Mouse (Mus musculus): ENCODE measurements around the gene Coa7. TPM values are rescaled to one million over a fixed set of nuclear protein-coding genes. Genes with fewer than 3 reads are reported as not detected.

Coa7 gene
- total RNA-seq (2021), result 60.8 and 61.3 TPM in 2 replicates
- long read RNA-seq, experiment 1, transcript Coa7-202 (3 exons, 3,714 nt), result major isoform, 54 of 57 reads
- long read RNA-seq, experiment 1, partial matches to known transcripts, result 2 of 57 reads
- long read RNA-seq, experiment 1, other reads (novel, unspliced or antisense), result 1 of 57 reads
- long read RNA-seq, experiment 2, transcript Coa7-202 (3 exons, 3,714 nt), result major isoform, 47 of 52 reads
- long read RNA-seq, experiment 2, partial matches to known transcripts, result 0 of 52 reads
- long read RNA-seq, experiment 2, other reads (novel, unspliced or antisense), result 5 of 52 reads

DNA sequence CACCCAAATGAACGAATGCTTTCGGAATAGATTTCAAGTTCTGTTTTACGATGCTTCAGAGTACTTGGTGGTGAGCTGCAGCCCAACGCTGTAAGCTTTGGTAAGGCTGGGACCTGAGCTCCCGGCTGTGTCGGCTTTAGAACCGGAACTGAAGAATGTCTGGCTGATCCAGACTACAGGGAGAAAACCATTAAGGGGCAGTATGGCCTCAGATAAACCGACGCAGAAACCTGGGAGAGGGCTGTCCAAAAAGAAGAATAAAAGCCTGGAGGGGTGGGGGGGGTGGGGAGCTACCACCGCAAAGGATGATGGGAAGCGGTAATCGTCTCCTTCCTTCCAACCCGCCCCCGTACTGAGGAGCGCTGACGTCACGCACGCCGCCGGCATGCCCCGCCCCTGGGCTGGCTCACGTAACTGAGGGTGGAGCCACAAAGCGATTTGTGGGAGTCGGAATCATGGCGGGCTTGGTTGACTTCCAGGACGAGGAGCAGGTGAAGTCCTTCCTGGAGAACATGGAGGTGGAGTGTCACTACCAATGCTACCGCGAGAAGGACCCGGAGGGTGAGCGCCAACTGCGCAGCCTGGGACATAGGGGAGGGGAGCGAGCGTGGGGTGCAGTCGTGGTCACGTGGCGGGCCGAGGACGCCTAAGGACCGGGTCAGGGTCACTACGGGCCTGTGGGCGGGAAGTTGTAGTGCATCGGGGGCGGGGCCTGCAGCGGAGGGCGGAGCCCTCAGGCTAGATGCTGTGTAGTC is at the start of gene Coa7:
Gene Coa7 (plus strand): TSS at position 411 of the 755 bp plus-strand sequence.
- peak; percentile 98 for DNase-seq

- DNase-seq, result no peak
These were observed 27.7 kb upstream of the Coa7 start for GRCm38 (mm10) chr4:108300266-108300665.

DNA sequence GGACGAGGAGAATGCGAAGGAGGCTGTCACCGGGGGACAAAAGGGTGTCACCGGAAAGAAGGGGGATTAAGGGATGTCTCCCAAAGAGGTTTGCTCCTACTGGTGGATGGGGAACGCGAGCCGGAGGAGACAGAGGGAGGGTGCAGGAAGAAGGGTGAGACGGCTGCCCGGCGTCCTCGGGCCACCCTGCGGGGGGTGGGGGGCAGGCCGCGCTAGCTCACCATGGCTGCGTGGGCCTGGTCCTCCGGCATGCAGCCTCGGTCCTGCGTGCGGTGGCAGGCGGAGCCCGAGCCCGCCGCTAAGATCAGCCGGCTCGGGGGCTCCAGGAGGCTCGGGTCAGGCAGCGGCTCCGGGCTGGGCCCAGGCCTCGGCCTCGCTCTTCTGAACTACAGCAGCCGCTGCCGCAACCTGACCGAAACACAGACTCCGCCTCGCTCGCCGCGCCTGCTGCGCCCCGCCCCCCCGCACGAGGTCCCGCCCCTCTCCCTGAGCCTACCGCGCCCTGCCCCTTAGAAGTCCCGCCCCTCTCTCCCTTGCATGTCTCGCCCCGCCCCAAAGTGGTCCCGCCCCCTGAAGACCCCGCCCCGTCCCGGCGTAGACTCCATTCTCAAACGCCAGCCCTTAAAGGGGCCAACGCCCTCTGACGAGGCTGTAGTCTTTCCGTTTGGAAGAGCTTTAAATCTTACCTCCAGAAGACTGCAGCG is 27.1 kb upstream of the Coa7 start, which contains the start of gene Zyg11b:
Gene Zyg11b (minus strand): TSS at position 427 of the 704 bp plus-strand sequence.
- DNase-seq, result peak; percentile 96

DNA sequence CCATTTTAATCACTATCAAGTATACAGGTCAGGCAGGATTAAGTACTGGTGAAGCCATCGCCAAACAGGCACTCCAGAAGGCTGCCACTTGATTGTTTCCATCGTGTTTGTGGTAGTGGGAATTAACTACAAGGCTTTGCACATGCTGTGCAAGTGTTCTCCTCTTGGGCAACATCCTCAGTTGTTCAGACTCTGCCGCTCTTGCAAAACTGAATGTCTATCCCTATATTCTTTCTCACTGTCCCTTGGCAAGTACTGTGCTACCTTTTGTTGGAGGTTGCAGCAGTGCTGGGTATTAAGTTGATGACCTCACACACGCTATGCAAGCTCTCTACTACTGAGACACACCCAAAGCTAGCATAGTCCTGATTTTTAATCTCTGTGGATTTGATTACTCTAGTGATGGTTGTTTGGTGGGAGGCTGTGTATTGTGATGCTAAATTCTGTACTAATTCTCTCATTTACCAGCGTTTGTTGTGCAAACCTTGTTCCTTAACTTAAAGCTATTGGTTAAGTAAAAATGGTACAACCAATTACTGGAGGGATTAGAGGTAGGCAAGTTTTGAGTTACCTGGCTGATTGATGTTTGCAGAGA is 25.5 kb upstream of the Coa7 start:
- no peak for DNase-seq

- no peak for DNase-seq
These were observed 17.2 kb upstream of the Coa7 start for GRCm38 (mm10) chr4:108310706-108311105.

DNA sequence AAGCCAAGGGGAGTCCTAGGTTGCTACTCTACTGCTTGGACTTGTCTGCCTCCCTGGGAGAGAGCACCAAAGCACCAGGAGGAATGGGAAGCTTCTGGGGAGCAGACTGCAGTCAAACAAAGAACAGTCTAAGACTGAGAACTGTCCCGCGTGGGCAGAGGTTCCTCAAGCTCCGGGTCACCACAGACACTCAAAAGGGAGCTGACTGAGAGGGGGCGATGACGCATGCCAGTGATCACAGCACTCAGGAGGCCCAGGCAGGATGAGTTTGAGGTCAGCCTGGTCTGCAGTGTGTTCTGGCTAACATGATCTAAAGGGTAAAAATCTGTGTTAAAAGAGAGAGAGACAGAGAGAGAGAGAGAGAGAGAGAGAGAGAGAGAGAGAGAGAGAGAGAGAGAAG is 13.9 kb upstream of the Coa7 start:
- DNase-seq, result no peak

DNA sequence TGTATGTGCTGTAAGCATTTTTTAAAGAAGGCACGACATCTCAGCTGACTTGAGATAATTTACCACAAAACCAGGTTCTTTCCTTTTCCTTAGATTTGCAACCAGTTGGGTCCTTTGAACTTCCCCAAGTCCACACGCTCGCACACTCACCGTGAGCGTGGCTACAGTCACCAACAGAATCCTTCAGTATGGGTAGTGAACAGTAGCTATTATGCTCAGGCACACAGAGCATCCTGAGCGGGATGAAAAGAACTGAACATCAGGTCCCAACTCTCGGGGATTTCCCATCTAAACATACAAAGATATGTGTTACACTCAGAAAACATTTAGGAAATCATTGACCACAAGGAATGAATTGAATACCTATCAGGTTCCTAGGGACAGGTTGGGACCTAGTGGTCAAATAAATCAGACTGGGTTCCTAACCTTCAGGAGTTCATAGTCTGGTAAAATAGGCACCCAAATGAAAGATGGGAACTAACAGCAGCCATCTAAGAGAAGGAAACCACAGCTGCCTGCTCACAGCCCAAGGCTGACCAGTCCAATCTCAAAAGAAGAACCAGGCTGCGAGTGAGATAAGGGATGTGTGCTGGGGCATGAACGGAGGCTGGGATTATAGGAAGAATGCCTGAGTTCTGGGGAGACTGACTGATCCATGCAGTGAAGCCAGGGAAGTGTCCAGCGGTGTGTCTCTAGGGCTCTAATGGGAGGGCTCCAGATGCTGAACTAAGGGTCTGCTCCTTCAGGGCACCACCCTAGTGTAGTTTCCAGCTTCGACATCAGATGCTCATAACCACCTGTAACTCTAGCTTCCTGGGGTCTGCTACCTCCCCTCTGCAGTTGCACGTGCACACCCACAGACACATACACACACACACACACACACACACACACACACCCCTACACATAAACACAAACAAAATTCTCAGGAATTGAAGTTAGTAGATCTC is 10.0 kb upstream of the Coa7 start:
- DNase-seq, result no peak

- no peak for DNase-seq
These were observed 9.0 kb upstream of the Coa7 start for GRCm38 (mm10) chr4:108318649-108319615.

DNA sequence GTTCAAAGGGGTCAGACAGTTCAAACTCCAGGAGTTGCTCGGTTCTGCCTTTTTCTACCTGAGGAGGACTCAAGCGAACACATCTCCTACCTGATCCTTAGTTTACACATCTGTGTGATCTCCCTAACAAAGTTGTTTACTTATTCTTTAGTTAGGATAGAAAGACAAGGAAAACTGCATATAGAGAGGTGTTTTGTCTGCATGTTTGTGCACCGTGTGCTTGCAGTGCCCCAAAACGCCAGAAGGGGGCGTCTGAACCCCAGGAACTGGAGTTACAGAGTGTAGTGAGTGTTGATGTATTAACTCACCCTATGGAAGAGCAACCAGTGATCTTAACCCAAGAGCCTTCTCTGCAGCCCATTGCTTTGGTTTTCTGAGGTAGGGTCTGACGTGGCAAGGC is 8.2 kb upstream of the Coa7 start:
- no peak for DNase-seq

GRCm38 (mm10) chr4:108320627-108321380 is 7.1 kb upstream of the Coa7 start:
- DNase-seq, result peak; percentile 40

DNA sequence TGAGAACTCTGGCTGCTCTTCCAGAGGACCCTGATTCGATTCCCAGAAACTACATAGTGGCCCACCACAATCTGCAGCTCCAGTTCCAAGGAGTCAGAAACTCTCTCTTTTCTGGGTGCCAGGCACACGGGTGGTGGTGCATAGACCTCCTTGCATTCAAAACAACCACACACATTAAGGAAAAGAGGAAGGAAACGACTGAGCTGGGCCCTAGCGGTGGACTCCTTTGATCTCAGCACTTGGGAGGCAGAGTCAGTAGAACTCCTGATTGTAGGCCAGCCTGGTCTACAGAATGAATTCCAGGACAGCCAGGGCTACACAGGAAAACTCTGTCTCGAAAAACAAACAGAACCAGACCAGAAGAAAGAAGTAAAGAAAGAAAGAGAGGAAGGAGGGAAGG is 4.4 kb upstream of the Coa7 start:
- DNase-seq, result no peak

DNA sequence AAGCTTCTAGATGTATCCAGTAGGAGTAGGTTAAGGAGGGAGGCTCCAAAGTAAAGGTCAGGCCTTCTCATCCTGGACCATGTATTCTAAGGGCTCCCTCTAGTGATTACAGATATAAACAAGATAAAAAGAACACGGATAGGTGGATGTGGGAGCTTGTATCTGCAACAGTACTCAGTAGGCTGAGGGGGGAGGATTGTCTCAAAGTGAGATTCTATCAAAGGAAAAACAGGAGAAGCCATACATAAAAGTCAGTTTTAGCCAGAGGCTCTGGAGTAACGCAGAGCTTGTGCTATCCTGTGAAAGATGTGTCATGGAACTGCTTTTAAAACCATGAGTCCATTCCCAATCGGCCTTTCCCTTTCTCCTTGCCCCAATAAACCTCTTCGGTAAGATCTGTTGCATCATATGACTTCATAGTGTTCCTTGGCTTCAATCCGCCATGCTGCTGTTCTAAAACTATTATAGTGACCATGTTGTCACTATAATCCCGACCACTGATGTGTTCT is 815 bp upstream of the Coa7 start:
- DNase-seq, result peak; percentile 32

DNA sequence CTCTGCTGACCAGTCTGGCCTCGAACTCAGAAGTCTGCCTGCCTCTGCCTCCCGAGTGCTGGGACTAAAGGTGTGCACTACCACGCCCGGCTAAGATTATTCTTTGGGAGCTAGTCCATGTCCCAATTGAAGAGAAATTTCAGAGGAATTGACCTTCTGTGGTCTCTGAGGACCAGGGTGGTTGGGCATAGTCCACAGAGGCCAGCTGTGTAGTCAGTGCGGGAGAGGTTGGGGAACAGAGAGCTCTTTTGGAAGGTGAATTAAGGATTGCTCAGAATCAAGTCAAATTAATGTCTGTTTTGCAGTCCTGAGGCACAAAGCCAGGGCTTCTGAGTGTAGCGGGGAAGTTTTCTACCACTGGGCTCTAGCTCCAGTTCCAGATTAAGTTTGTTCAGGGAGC is 1.9 kb downstream of the Coa7 start:
- DNase-seq, result peak; percentile 41

DNA sequence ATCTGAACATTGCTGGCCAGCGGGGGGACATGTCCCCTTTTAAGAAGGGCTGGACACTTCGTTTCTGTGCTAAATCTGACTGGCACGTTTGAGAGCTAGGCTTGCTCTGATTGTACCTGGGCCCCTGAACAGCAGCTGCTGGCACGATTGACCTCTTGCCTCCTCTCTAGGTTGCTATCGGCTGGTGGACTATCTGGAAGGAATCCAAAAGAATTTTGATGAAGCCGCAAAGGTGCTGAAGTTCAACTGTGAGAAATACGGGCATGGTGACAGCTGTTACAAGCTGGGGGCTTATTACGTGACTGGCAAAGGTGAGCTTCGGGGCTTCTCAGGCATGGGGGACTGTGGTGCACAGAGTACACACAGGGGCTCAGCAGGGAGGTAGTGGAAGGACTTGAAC is 4.1 kb downstream of the Coa7 start:
- DNase-seq, result no peak

DNA sequence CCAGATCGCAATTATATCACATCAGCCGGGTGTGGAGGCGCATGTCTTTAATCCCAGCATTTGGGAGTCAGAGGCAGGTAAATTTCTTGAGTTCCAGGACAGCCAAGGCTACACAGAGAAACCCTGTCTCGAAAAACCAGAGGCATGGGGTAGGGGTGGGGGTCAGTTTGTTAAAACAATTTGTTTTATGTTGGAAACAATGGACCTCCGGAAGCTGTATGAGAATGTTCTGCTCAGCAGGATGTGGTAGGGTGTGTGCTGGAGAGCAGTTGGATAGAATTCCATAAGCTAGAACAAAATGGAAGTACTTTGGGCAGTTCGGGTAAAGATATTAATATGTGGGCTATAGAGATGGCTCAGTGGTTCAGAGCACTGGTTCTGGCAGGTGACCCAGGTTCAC is 7.5 kb downstream of the Coa7 start:
- no peak for DNase-seq

DNA sequence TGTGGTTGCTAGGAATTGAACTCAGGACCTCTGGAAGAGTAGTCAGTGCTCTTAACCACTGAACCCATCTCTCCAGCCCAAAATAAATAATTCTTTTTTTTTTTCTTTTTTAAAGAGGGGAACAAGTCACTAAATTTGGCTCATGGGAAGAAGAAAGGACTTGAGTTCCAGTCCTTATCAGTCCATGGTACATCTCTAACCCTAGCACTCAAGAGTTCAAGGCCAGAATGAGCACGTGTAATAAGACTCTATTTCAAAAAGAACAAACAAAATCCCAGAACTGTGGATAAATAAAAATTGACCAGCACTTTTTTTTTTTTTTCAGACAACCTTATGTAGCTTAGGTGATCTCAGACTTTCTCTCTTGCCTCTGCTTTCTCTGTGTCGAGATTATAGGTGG is 8.8 kb downstream of the Coa7 start:
- no peak for DNase-seq

- DNase-seq, result no peak
These were observed 9.9 kb downstream of the Coa7 start for GRCm38 (mm10) chr4:108337817-108338216.

- DNase-seq, result peak; percentile 78
These were observed 10.4 kb downstream of the Coa7 start for GRCm38 (mm10) chr4:108338321-108338733.

GRCm38 (mm10) chr4:108338811-108339210 is 10.9 kb downstream of the Coa7 start:
- no peak for DNase-seq
